Mouse (Mus musculus): ENCODE results near the gene Polr3g. TPM values are rescaled to one million over a fixed set of nuclear protein-coding genes. Genes with fewer than 3 reads are reported as not detected.

Gene Polr3g
- total RNA-seq (2023): 7.3 TPM

DNA sequence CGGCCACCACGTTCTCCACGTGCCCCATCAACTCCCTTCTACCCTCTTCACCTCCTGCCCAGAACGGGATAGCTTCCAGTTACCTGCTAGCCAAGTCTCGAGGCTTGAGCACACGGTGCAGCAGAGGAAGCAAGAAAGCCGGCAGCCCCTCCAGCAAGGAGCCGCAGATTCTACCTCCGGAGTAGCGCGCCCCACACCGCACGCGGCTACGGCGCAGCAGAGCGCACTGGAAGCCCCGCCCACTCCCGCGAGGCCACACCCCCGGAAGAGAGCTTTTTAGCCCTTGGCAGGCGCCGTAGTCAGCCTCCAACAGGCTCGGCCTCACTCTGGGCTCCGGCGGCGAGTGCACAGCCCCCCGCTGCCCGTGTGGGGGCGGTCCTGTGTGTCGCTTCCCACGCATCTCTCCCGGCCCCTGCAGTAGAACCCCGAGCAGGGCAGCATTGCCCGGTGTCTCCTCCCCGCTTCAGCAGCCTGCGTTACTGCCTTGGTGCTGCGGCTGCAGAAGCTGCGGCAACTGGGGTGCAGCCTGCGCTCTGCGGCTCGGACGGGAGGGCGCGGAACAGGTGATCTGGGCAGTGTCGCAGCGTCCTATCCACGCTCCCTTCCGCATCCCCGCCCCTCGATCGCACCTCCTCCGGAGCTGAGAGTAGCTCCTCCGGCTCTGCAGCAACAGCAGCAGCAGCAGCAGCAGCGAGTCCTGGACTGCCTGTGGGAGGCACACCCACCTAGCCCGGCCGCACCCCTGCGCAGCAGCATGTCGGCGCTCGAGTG, at the start of gene Polr3g, which contains the start of gene Mblac2:
TSS of gene Polr3g (minus strand) at position 239 of the 771 bp plus-strand sequence.
TSS of gene Mblac2 (plus strand) at position 567 of the 771 bp plus-strand sequence.

DNA sequence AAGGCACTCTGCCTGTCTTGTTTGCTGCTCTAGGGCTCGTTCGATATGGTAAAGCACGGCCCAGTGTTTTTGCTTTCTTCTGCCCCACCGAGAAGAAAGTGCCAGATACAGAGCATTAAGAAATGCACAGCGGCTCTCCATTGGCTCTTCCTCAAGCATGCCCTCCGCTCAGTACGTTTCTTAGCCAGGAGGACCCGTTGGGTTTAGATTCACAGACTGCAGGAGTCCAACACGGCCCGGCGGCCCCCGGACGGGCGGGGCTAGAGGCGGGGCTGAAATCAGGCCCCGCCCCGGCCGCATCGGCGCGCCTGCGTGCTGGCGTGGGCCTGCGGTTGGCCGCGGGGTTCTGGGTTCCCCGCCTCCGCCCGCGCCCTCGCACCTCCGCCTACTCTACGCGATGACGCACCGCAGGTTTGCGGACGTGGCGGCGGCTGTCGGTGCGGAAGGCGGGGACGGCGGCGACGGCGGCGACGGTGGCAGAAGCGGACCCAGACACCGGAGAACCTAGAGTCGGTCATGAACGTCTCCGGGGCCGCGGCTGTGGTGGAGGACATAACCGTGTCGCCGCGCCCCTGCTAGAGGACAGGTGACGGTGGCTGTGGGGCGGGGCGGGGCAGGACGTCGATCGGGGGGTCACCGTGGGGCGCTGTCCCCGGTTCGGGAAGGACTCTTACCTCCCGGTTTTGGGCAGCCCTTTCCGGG, 53.3 kb downstream of the Polr3g start, which contains the start of gene Lysmd3:
TSS of gene Lysmd3 (plus strand) at position 313 of the 702 bp plus-strand sequence.

DNA sequence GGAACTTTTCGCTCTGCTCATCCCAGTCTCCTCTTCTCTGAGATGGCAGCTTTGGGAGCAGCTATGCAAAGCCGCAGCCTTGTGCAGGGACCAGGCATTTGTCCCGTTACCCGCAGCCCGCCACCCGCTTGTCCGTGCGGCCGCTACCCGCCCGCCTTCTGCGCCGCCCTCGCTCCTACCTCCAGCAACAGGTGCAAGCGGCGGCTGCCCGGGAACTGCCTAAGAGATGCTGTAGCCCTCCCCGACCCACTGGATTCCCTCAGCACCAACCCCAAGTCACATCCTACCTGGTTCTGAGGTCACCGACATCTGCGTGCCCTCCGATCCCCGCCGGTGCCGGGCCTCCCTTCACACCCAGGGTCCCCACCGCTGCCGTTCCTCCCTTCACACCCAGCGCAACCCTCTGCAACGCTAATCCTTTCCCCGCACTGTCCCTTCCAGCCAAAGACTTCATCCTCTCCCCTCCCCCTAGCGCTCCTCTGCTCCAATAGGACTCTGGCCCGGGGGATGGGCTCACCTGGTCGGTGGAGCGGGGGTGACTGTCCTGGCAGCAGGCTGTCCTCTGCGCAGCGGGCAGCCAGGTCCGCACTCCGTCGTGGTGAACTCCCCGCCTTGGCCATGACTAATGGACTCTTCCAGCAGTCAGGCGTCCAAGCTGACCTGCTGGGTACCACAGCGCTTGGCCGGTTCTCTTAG, 77.9 kb downstream of the Polr3g start, which contains the start of gene Adgrv1:
TSS of gene Adgrv1 (minus strand) at position 435 of the 696 bp plus-strand sequence.

Other genes with a start within 250 kb of the Polr3g start
- not detected for gene Adgrv1, start 77.9 kb downstream of the Polr3g start, total RNA-seq (2023)
- 44.0 TPM for gene Lysmd3, start 53.4 kb downstream of the Polr3g start, total RNA-seq (2023)
- 6.8 TPM for gene Mblac2, start 328 bp upstream of the Polr3g start, total RNA-seq (2023)
- gene Cetn3, start 72.1 kb upstream of the Polr3g start, total RNA-seq (2023): 87.3 TPM